Mouse (Mus musculus): ENCODE results near the gene Dnaaf5.

DNA sequence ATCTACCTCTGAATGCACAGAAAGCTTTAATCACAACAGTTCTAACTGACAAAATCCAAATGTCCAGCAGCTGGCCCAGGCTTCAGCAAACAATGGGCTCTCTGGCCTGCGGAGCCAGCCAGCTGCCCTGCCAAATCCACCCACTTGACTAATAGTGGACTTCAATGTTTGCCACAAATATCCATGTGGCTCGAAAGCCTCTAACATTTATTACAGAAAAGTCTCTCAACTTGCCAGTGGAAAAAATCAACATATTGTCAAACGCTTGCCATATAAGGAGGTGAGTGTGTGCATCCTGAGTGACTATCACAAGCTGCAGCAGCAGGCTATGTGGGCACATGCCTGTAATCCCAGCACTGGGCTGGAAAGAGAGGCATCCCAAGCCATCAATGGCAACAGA, 48.8 kb downstream of the Dnaaf5 start:
- TF ChIP-seq POLR2A (IDR thresholded peaks at IDR 0.05; ENCODE audit: borderline replicate concordance, extremely low read depth, insufficient read depth, insufficient read length, poor library complexity, severe bottlenecking) = no peak
- no peak for TF ChIP-seq CTCF (IDR thresholded peaks at IDR 0.05; ENCODE audit: borderline replicate concordance, extremely low read depth, insufficient read depth, insufficient read length)
